Mouse (Mus musculus): Measurements from ENCODE around the gene Vps11. TPM values are rescaled to one million over a fixed set of nuclear protein-coding genes. Genes with fewer than 3 reads are reported as not detected.
"Not testable (repeated sequence)": the region's sequence is repeated elsewhere in the genome, so short reads cannot be mapped to it uniquely, and the experiment has no call there.

Gene Vps11
- polyA plus RNA-seq, 1 experiment = 22.3 TPM

DNA sequence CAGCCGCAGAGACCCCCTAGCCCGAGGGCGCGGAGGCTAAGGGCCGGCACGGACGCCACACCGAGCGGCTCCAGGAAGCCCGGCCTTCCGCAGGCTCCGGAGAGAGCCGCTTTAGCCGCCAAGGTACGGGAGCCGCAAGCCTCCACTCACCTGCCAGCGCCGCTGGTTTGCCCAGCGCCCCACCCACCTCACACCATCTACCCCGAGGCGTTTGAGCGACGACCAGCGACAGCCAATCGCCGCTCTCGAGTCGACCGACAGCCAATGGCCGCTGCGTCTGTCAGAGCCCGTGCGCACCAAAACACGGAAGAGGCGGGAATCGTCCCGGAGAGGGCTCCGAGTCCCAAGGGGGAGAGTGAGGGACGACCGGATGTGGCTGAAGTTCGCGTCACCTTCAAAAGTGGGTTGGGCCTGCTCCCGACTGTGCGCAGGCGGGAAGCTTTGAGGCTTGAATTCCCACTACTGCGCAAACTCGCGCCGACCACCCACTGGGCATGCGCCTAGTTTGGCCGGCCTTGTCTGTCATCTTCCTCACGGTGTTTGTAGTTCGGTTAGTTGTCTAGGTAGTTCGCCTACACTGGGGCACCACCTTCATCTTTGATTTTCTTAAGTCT lies 55.9 kb downstream of the Vps11 start, which contains the start of gene Hinfp:
Hinfp (minus strand) TSS at position 206 of the 614 bp plus-strand sequence.
- Histone ChIP-seq H3K36me3 (ENCODE audit: control insufficient read depth, insufficient read depth, low read length) (peaks cover 28% of the 10 kb centered on the region), H3K27me3 (ENCODE audit: control insufficient read depth, insufficient read depth, low read length) (no peaks in the 10 kb centered on the region), H3K4me1 (ENCODE audit: control insufficient read depth, insufficient read depth, insufficient read length, low read length) (peaks cover 6% of the 10 kb centered on the region; the same call in 1 of the 2 replicates), H3K27ac (ENCODE audit: insufficient read depth, low read depth, low read length) (peak within 1 kb of the TSS; percentile 71), H3K4me3 (ENCODE audit: low read depth, low read length) (peak within 1 kb of the TSS; percentile 83)
- TF ChIP-seq CTCF (IDR thresholded peaks at IDR 0.05; ENCODE audit: extremely low read depth, insufficient read length, insufficient replicate concordance, low read depth, low read length) (no peak), POLR2A (IDR thresholded peaks at IDR 0.05; ENCODE audit: low read depth, low read length) (peak; percentile 73)
- under 1% methylated on average over 54 of the region's 54 CpGs for WGBS

DNA sequence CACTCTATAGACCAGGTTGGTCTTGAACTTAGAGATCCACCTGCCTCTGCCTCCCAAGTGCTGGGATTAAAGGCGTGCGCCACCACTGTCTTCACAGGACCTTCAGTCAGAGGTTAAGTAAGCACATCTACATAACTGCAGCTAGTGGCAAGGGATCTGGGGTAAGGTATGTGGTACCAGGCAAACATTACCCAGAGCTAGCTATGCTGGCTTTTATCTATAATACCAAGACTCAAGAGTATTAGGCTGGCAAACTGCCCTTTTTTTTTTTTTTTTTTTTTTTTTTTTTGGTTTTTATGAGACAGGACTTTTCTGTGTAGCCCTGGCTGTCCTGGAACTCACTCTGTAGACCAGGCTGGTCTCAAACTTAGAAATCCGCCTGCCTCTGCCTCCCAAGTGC lies 61.5 kb downstream of the Vps11 start:
- not testable (repeated sequence) for H3K4me1 ChIP-seq (ENCODE audit: control insufficient read depth, insufficient read depth, insufficient read length, low read length); H3K4me3 ChIP-seq (ENCODE audit: low read depth, low read length); H3K27me3 ChIP-seq (ENCODE audit: control insufficient read depth, insufficient read depth, low read length); H3K27ac ChIP-seq (ENCODE audit: insufficient read depth, low read depth, low read length)
- peaks cover 62% of the 10 kb centered on the region for H3K36me3 ChIP-seq (ENCODE audit: control insufficient read depth, insufficient read depth, low read length)
- WGBS = 96% methylated on average over 3 of the region's 3 CpGs

Other genes starting within 250 kb of the Vps11 start
- gene Gm49380, start 248.2 kb downstream of the Vps11 start, polyA plus RNA-seq (2012; rRNA removed) = not detected in 2 replicates
- gene Rnf26, start 248.2 kb downstream of the Vps11 start, polyA plus RNA-seq (2012; rRNA removed) = 16.9 and 26.4 TPM in 2 replicates
- gene Mcam, start 227.2 kb downstream of the Vps11 start, polyA plus RNA-seq (2012; rRNA removed) = 14.2 and 14.3 TPM in 2 replicates
- 2.9 and 6.9 TPM in 2 replicates for gene Cbl, start 127.6 kb downstream of the Vps11 start, polyA plus RNA-seq (2012; rRNA removed)
- not detected in 2 replicates for gene Ccdc153, start 121.0 kb downstream of the Vps11 start, polyA plus RNA-seq (2012; rRNA removed)
- gene Pdzd3, start 110.2 kb downstream of the Vps11 start, polyA plus RNA-seq (2012; rRNA removed) = 9.9 and 23.6 TPM in 2 replicates
- gene Nlrx1, start 93.1 kb downstream of the Vps11 start, polyA plus RNA-seq (2012; rRNA removed) = 3.1 and 7.5 TPM in 2 replicates
- gene Abcg4, start 73.1 kb downstream of the Vps11 start, polyA plus RNA-seq (2012; rRNA removed) = 1.3 and 2.0 TPM in 2 replicates
- gene Hinfp, start 56.0 kb downstream of the Vps11 start, polyA plus RNA-seq (2012; rRNA removed) = 20.6 and 20.8 TPM in 2 replicates
- 113 and 257 TPM in 2 replicates for gene C2cd2l, start 41.4 kb downstream of the Vps11 start, polyA plus RNA-seq (2012; rRNA removed)
- gene Dpagt1, start 35.7 kb downstream of the Vps11 start, polyA plus RNA-seq (2012; rRNA removed) = 27.7 and 47.4 TPM in 2 replicates
- 180 and 255 TPM in 2 replicates for gene H2afx, start 27.0 kb downstream of the Vps11 start, polyA plus RNA-seq (2012; rRNA removed)
- 37.0 and 44.0 TPM in 2 replicates for gene Hmbs, start 17.4 kb downstream of the Vps11 start, polyA plus RNA-seq (2012; rRNA removed)
- 34.3 and 38.3 TPM in 2 replicates for gene Hyou1, start 17.8 kb upstream of the Vps11 start, polyA plus RNA-seq (2012; rRNA removed)
- 27.1 and 54.9 TPM in 2 replicates for gene Slc37a4, start 35.2 kb upstream of the Vps11 start, polyA plus RNA-seq (2012; rRNA removed)
- gene Rps25, start 45.5 kb upstream of the Vps11 start, polyA plus RNA-seq (2012; rRNA removed) = 40.0 and 48.3 TPM in 2 replicates
- 20.0 and 36.5 TPM in 2 replicates for gene Trappc4, start 45.9 kb upstream of the Vps11 start, polyA plus RNA-seq (2012; rRNA removed)
- 17.8 and 21.3 TPM in 2 replicates for gene Ccdc84, start 56.9 kb upstream of the Vps11 start, polyA plus RNA-seq (2012; rRNA removed)
- not detected in 2 replicates for gene Foxr1, start 79.5 kb upstream of the Vps11 start, polyA plus RNA-seq (2012; rRNA removed)
- gene Upk2, start 93.3 kb upstream of the Vps11 start, polyA plus RNA-seq (2012; rRNA removed) = 1.4 TPM in 2 replicates
- 21.8 and 28.1 TPM in 2 replicates for gene Bcl9l, start 121.2 kb upstream of the Vps11 start, polyA plus RNA-seq (2012; rRNA removed)
- gene Cxcr5, start 200.2 kb upstream of the Vps11 start, polyA plus RNA-seq (2012; rRNA removed) = 2.0 and 5.7 TPM in 2 replicates
- 5.1 and 9.6 TPM in 2 replicates for gene Ddx6, start 243.2 kb upstream of the Vps11 start, polyA plus RNA-seq (2012; rRNA removed)

Measured in small intestine, adult 2 months (tissue).